Mouse (Mus musculus) heart, adult 8-10 months (tissue): ENCODE data around the gene Foxc2. TPM values are rescaled to one million over a fixed set of nuclear protein-coding genes. Genes with fewer than 3 reads are reported as not detected.
A peak's percentile ranks its signal among the peaks of the same experiment; 100 is the strongest.
"Not testable (repeated sequence)": the region's sequence is repeated elsewhere in the genome, so short reads cannot be mapped to it uniquely, and the experiment has no call there.

Source experiments
- DNase-seq: peaks from one replicate; pipeline ENCODE4 v3.0.0; 2022; ENCODE audit warnings: low spot score
- total RNA-seq, 4 experiments: library from RNA; stranded (reverse); gene quantifications; 2 replicates each; pipeline ENCODE4 v1.2.4; 2022

Foxc2 gene
- total RNA-seq, 4 experiments from 2014 or later: 1.4 to 2.2 (median 1.6) TPM

- DNase-seq: no peak
Measured at GRCm38 (mm10) chr8:121119635-121120455, 3.9 kb downstream of the Foxc2 start.

- DNase-seq: no peak
Measured at GRCm38 (mm10) chr8:121120456-121121419, 4.8 kb downstream of the Foxc2 start.

GRCm38 (mm10) chr8:121121704-121122103, 5.7 kb downstream of the Foxc2 start:
- DNase-seq: no peak

- DNase-seq: no peak
Measured at GRCm38 (mm10) chr8:121122368-121122767, 6.4 kb downstream of the Foxc2 start.

GRCm38 (mm10) chr8:121123113-121123512, 7.1 kb downstream of the Foxc2 start:
- no peak for DNase-seq

- DNase-seq: no peak
Measured at GRCm38 (mm10) chr8:121124547-121125239, 8.7 kb downstream of the Foxc2 start.

GRCm38 (mm10) chr8:121125311-121125876, 9.4 kb downstream of the Foxc2 start:
- DNase-seq: peak; percentile 85

- DNase-seq: no peak
Measured at GRCm38 (mm10) chr8:121126191-121126590, 10.2 kb downstream of the Foxc2 start.

GRCm38 (mm10) chr8:121126694-121127093, 10.7 kb downstream of the Foxc2 start:
- no peak for DNase-seq

GRCm38 (mm10) chr8:121127291-121127701, 11.3 kb downstream of the Foxc2 start:
- no peak for DNase-seq

GRCm38 (mm10) chr8:121127756-121128375, 11.9 kb downstream of the Foxc2 start, which contains the start of gene Foxl1:
Gene Foxl1 (plus strand): TSS chr8:121127940.
- DNase-seq: no peak

GRCm38 (mm10) chr8:121128531-121129264, 12.7 kb downstream of the Foxc2 start:
- no peak for DNase-seq

- DNase-seq: no peak
Measured at GRCm38 (mm10) chr8:121129265-121129940, 13.4 kb downstream of the Foxc2 start.

- DNase-seq: no peak
Measured at GRCm38 (mm10) chr8:121130522-121130921, 14.6 kb downstream of the Foxc2 start.

GRCm38 (mm10) chr8:121132961-121133513, 17.1 kb downstream of the Foxc2 start:
- no peak for DNase-seq

GRCm38 (mm10) chr8:121134102-121134501, 18.1 kb downstream of the Foxc2 start:
- DNase-seq: no peak

GRCm38 (mm10) chr8:121134512-121134911, 18.5 kb downstream of the Foxc2 start:
- DNase-seq: no peak

- no peak for DNase-seq
Measured at GRCm38 (mm10) chr8:121136856-121137255, 20.9 kb downstream of the Foxc2 start.

GRCm38 (mm10) chr8:121145457-121146134, 29.6 kb downstream of the Foxc2 start:
- DNase-seq: not testable (repeated sequence)
